Mouse (Mus musculus) stomach, embryonic 14.5 days (tissue): ENCODE results near the gene Atg7. TPM values are rescaled to one million over a fixed set of nuclear protein-coding genes. Genes with fewer than 3 reads are reported as not detected.

Experiments used
- ATAC-seq: fragments of 200-750 bp; cut with Nextera tagmentation; 2 replicates; pipeline ENCODE4 v1.8.0; 2017; ENCODE audit warnings: low read depth, moderate TSS enrichment; ENCODE audit not compliant: insufficient number of reproducible peaks, insufficient read depth, low FRiP score
- H3K27ac ChIP-seq: fragments of 300-500 bp; sonication (generic); 2 replicates; pipeline ENCODE4 v1.5.1; 2014; ENCODE audit warnings: mild to moderate bottlenecking, low read length, moderate library complexity, mixed read lengths
- H3K27me3 ChIP-seq: fragments of 300-500 bp; sonication (generic); 2 replicates; pipeline ENCODE4 v1.6.1; 2014; ENCODE audit warnings: low read length, control low read depth, mixed read lengths; ENCODE audit not compliant: control insufficient read depth, insufficient read depth
- H3K36me3 ChIP-seq: fragments of 300-500 bp; sonication (generic); 2 replicates; pipeline ENCODE4 v1.6.1; 2014; ENCODE audit warnings: mild to moderate bottlenecking, control low read depth, low read length, moderate library complexity, mixed read lengths; ENCODE audit not compliant: control insufficient read depth, insufficient read depth
- H3K4me1 ChIP-seq: fragments of 300-500 bp; sonication (generic); 2 replicates; pipeline ENCODE4 v1.6.1; 2014; ENCODE audit warnings: low read length, control low read depth, mixed read lengths; ENCODE audit not compliant: control insufficient read depth, insufficient read depth
- H3K4me2 ChIP-seq: fragments of 300-500 bp; sonication (generic); replicated peaks from 2 replicates; pipeline ENCODE4 v1.6.1; 2014; ENCODE audit warnings: low read depth, low read length, control low read depth
- H3K4me3 ChIP-seq: fragments of 300-500 bp; sonication (generic); 2 replicates; pipeline ENCODE4 v1.5.1; 2014; ENCODE audit warnings: low read depth, low read length, control low read depth
- H3K9ac ChIP-seq: fragments of 300-500 bp; sonication (generic); replicated peaks from 2 replicates; pipeline ENCODE4 v1.6.1; 2014; ENCODE audit warnings: low read depth, mild to moderate bottlenecking, control low read depth, low read length, moderate library complexity, mixed read lengths
- H3K9me3 ChIP-seq: fragments of 300-500 bp; sonication (generic); 2 replicates; pipeline ENCODE4 v1.6.1; 2016; ENCODE audit warnings: low read depth, low read length, control low read depth; ENCODE audit not compliant: control insufficient read depth
- WGBS: fragments of 180-500 bp; shearing (Covaris S2); extraction: QIAGEN DNeasy Blood & Tissue Kit; methylation state at CpG from one replicate; pipeline ENCODE4 v1.1.7; 2014; 5-methylcytosine and 5-hydroxymethylcytosine counted together
- polyA plus RNA-seq: library from polyadenylated mRNA; unstranded; fragments of >200 nt; fragmentation: Nextera tagmentation; extraction: Ambion mirVana; gene quantifications from 2 replicates; pipeline ENCODE4 v1.2.1, GENCODE M21; 2014

Gene Atg7
- polyA plus RNA-seq, 1 experiment from 2014 or later, result 23.2 TPM

DNA sequence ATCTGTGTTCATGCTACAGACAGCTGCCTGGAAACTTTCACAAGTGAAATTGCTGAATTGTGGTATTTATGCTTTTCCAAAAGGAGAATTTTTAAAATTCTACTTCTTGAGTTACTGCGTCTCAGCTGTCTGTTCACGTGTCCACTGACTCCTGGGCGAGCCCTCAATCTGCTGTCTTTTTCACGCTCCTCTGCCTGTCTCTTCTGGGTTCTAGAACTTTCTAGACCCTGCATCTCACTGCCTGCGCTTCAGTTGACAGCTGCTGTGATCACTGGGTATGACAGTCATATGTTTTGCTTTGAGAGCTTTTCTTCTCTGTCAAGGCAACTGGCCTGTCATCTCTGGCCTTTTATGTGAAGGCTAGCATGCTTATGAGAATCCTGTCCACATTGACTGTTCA is 132.3 kb downstream of the Atg7 start:
- Histone ChIP-seq H3K27me3 (no peaks in the 10 kb centered on the region), H3K4me3 (no peak overlapping the region), H3K27ac (no peak overlapping the region), H3K9me3 (no peaks in the 10 kb centered on the region), H3K4me1 (peaks cover 7% of the 10 kb centered on the region), H3K36me3 (no peaks in the 10 kb centered on the region), H3K9ac (no peak overlapping the region), H3K4me2 (no peak overlapping the region)
- 91% methylated on average over 5 of the region's 5 CpGs for WGBS
- no peak for ATAC-seq

DNA sequence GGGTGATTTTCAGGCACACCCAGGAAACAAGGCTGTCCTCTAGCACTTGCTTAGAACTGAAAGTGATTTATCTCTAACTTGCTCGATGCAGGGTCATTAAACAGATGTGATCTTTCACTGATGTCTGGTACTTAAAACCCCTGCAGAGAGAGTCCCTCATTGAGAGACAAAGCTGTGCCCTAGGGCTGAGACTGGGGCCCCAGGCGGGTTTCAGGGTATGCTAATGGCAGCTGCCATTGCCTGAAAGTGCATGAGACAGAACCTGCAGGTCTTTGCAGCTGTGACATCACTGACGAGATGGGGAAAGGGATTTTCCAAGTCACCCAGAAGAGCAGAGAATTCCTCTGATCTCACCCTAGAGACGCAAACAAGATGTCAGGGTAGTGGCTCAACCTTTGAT is 135.0 kb downstream of the Atg7 start:
- Histone ChIP-seq H3K4me3 (no peak overlapping the region), H3K9me3 (no peaks in the 10 kb centered on the region), H3K9ac (no peak overlapping the region), H3K27ac (no peak overlapping the region), H3K4me1 (peaks cover 26% of the 10 kb centered on the region), H3K4me2 (no peak overlapping the region), H3K27me3 (no peaks in the 10 kb centered on the region), H3K36me3 (no peaks in the 10 kb centered on the region)
- ATAC-seq, result no peak
- 21% methylated on average over 4 of the region's 4 CpGs for WGBS

DNA sequence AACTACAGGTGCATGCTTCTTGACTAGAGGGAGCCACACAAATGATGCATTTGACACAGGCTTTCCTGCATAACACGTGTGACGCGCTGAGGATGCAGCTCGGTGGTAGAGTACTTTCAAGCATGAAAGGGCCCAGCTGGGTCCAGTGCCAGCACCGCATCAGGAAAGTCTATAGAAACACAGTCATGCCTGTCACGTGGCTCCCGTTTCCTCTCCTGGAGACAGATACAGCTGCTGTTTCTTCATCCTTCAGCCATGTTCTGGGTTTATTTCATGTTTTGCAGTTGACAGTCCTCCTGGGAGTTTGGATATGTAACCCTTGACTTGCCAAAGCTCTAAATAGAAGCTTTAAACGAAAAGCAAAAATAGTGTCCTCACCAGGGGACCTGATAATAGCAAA is 135.8 kb downstream of the Atg7 start:
- Histone ChIP-seq H3K36me3 (no peaks in the 10 kb centered on the region), H3K4me1 (peaks cover 29% of the 10 kb centered on the region), H3K4me2 (no peak overlapping the region), H3K27me3 (no peaks in the 10 kb centered on the region), H3K9me3 (no peaks in the 10 kb centered on the region), H3K4me3 (no peak overlapping the region), H3K27ac (no peak overlapping the region), H3K9ac (no peak overlapping the region)
- ATAC-seq, result no peak
- 46% methylated on average over 8 of the region's 8 CpGs for WGBS

DNA sequence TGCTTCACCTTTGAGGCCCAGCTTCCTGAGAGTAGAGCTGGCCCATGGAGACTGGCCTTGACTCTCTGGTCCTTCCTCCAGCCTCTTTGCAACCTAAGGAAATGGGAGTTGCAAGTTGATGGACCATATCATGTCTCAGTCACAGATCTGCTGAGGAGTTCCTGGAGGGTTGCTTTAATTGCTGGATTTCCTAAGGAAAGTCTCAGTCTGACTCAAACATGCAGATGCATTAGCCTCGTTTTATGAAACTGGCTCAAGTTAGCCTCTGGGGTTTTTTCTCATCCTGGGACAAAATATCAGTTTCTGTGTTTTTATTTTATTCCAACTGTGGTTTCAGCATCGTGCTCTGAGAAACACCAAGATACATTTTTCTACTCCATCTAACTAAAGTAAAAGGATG is 137.7 kb downstream of the Atg7 start:
- Histone ChIP-seq H3K27me3 (no peaks in the 10 kb centered on the region), H3K4me1 (peaks cover 29% of the 10 kb centered on the region), H3K36me3 (no peaks in the 10 kb centered on the region), H3K27ac (no peak overlapping the region), H3K9me3 (no peaks in the 10 kb centered on the region), H3K4me2 (no peak overlapping the region), H3K4me3 (no peak overlapping the region), H3K9ac (no peak overlapping the region)
- ATAC-seq, result no peak
- WGBS, result 73% methylated on average over 2 of the region's 2 CpGs

DNA sequence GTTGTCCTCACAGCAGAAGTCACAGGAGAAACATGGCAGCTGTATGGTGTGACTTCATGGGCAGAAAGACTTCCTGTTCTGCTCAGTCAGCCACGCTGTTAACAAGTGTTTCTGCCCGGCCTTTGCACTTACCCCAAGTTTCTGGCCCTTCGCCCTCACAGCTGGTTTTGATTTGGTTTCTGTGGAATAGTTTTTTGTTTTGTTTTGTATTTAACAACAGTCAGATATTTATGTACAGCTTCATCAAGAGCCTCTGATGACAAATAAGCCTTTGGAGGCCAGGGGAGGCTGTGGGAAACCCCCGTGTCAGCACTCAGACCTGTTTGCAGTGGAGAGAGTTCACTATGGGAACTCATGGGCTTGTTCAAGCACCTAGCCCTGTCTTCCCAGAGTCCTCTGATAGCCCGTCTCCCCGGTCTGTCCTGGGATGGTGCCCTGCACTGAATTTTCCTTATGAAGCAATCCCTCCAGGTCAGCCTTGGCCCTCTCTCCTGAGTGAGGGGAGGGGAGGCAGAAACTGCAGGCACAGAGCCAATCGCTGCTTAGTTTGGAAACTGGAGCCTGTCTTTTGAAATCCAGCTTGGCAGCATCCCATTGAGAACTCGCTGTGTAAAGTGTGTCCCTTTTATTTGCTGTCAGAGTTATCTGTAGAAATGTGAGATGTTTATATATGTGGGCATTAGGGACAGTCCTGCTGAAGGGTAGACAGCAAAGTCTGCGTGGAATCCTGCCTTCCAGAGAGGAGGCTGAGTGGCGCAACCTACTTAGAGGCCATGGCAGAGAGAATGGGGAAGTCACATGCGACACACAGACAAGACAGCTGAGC is 138.7 kb downstream of the Atg7 start:
- Histone ChIP-seq H3K27me3 (no peaks in the 10 kb centered on the region), H3K4me2 (no peak overlapping the region), H3K27ac (peak overlapping the region; percentile 39; the same call in 1 of the 2 replicates), H3K9ac (no peak overlapping the region), H3K36me3 (no peaks in the 10 kb centered on the region), H3K4me1 (peaks cover 29% of the 10 kb centered on the region), H3K4me3 (no peak overlapping the region), H3K9me3 (no peaks in the 10 kb centered on the region)
- 28% methylated on average over 11 of the region's 11 CpGs for WGBS
- ATAC-seq, result no peak; the same call in 1 of the 2 replicates

DNA sequence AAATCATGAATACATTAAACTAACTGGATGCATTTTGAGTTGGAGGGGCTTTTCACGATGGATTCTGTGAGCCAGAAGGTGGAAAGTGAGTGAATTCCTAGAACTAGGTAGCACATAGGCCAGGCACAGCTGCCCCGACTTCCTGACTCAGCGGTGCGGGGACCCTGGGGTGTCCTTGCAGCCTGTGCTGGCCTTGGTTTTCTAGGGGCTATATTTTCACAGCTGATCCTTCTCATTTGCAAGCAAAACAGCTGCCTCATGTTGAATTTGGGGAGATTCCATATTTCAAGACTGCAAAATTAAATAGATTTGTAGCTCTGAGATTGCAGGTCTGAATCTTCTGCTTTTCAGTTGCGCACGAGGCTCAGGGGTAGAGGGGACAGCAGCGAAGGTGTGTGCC is 139.6 kb downstream of the Atg7 start:
- 51% methylated on average over 7 of the region's 7 CpGs for WGBS
- H3K36me3 ChIP-seq, result no peaks in the 10 kb centered on the region
- ATAC-seq, result no peak
- no peaks in the 10 kb centered on the region for H3K27me3 ChIP-seq
- no peaks in the 10 kb centered on the region for H3K9me3 ChIP-seq
- H3K4me2 ChIP-seq, result no peak overlapping the region
- peaks cover 29% of the 10 kb centered on the region for H3K4me1 ChIP-seq
- H3K4me3 ChIP-seq, result no peak overlapping the region
- H3K27ac ChIP-seq, result no peak overlapping the region
- no peak overlapping the region for H3K9ac ChIP-seq

DNA sequence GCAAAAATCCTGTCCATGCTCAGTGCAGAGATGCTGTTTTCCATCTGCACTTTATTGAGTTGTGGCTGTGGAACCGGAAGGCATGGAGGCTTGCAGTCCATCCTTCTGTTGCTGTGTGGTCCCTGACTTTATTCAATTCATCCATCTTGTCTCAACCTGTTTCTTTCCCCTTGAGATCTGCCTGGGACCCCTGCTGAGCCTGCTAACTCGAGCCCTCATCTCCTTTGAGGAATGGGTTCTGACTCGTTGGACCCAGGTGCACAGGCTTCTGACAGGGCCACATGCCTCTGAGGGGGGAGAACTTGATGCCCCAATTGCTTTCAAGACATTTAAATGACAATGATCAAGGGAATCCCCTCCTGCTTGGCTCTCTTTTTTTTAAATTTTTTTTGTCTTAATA is 143.6 kb downstream of the Atg7 start:
- Histone ChIP-seq H3K9ac (no peak overlapping the region), H3K9me3 (no peaks in the 10 kb centered on the region), H3K4me3 (no peak overlapping the region), H3K4me2 (no peak overlapping the region), H3K27me3 (no peaks in the 10 kb centered on the region), H3K4me1 (peaks cover 16% of the 10 kb centered on the region), H3K36me3 (no peaks in the 10 kb centered on the region), H3K27ac (no peak overlapping the region)
- no peak for ATAC-seq
- WGBS, result 43% methylated on average over 3 of the region's 3 CpGs

DNA sequence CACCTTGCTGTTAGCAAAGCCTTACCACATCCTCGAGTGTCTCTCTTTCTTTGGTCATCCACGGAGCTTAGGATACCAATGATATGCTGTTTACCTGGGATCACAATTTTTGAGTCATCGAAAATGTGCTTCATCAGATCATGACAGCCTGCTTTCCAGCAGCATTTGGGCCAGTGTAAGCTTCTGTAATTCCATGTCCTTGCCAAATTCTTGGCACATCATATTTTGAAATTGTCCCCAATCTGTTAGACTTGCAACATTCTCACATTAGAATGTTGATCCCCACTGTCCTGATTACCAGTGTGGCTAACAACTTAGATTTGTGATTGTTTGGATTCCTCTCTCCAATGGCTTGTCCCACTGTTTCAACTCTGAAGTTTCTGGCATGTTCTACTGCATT is 144.7 kb downstream of the Atg7 start:
- no peaks in the 10 kb centered on the region for H3K36me3 ChIP-seq
- H3K9ac ChIP-seq, result no peak overlapping the region
- H3K4me1 ChIP-seq, result peaks cover 6% of the 10 kb centered on the region
- H3K27me3 ChIP-seq, result no peaks in the 10 kb centered on the region
- 56% methylated on average over 3 of the region's 3 CpGs for WGBS
- H3K4me2 ChIP-seq, result no peak overlapping the region
- no peak for ATAC-seq
- H3K27ac ChIP-seq, result no peak overlapping the region
- H3K9me3 ChIP-seq, result no peaks in the 10 kb centered on the region
- no peak overlapping the region for H3K4me3 ChIP-seq

- Histone ChIP-seq H3K36me3 (no peaks in the 10 kb centered on the region), H3K9me3 (no peaks in the 10 kb centered on the region), H3K4me2 (no peak overlapping the region), H3K4me1 (no peaks in the 10 kb centered on the region), H3K27ac (no peak overlapping the region), H3K4me3 (no peak overlapping the region), H3K9ac (no peak overlapping the region), H3K27me3 (no peaks in the 10 kb centered on the region)
- no peak for ATAC-seq
- WGBS, result 73% methylated on average over 4 of the region's 4 CpGs
These were observed 145.8 kb downstream of the Atg7 start for GRCm38 (mm10) chr6:114788663-114789062.
